Mouse (Mus musculus) lung, postnatal 14 days (tissue): ENCODE results near the gene Ccser1.
A peak's percentile ranks its signal among the peaks of the same experiment; 100 is the strongest.

Experiments
- DNase-seq: peaks from one replicate; pipeline ENCODE4 v3.0.0; 2021

Ccser1 gene

GRCm38 (mm10) chr6:61179949-61180755 lies at the start of gene Ccser1:
Gene Ccser1, plus strand, starts transcription at chr6:61180324.
- DNase-seq = peak; percentile 67

- DNase-seq = no peak
Observed at GRCm38 (mm10) chr6:61136436-61136835, 43.7 kb upstream of the Ccser1 start.

GRCm38 (mm10) chr6:61143031-61143430 lies 37.1 kb upstream of the Ccser1 start:
- DNase-seq = no peak

GRCm38 (mm10) chr6:61152924-61153323 lies 27.2 kb upstream of the Ccser1 start:
- peak; percentile 2 for DNase-seq

- no peak for DNase-seq
Observed at GRCm38 (mm10) chr6:61154654-61155053, 25.5 kb upstream of the Ccser1 start.

GRCm38 (mm10) chr6:61155059-61155629 lies 25.0 kb upstream of the Ccser1 start:
- DNase-seq = no peak

GRCm38 (mm10) chr6:61155718-61156117 lies 24.4 kb upstream of the Ccser1 start:
- DNase-seq = no peak

- no peak for DNase-seq
Observed at GRCm38 (mm10) chr6:61162117-61162516, 18.0 kb upstream of the Ccser1 start.

GRCm38 (mm10) chr6:61166891-61167290 lies 13.2 kb upstream of the Ccser1 start:
- DNase-seq = no peak

GRCm38 (mm10) chr6:61176126-61176525 lies 4.0 kb upstream of the Ccser1 start:
- DNase-seq = no peak

- DNase-seq = no peak
Observed at GRCm38 (mm10) chr6:61177476-61177875, 2.6 kb upstream of the Ccser1 start.

- no peak for DNase-seq
Observed at GRCm38 (mm10) chr6:61179641-61179948, 529 bp upstream of the Ccser1 start.

- peak; percentile 4 for DNase-seq
Observed at GRCm38 (mm10) chr6:61180756-61181191, 650 bp downstream of the Ccser1 start.

- no peak for DNase-seq
Observed at GRCm38 (mm10) chr6:61189029-61189428, 8.9 kb downstream of the Ccser1 start.

- DNase-seq = no peak
Observed at GRCm38 (mm10) chr6:61191597-61192386, 11.7 kb downstream of the Ccser1 start.

GRCm38 (mm10) chr6:61203344-61203743 lies 23.2 kb downstream of the Ccser1 start:
- DNase-seq = no peak

GRCm38 (mm10) chr6:61206042-61206441 lies 25.9 kb downstream of the Ccser1 start:
- DNase-seq = no peak

- DNase-seq = no peak
Observed at GRCm38 (mm10) chr6:61206619-61207018, 26.5 kb downstream of the Ccser1 start.

- DNase-seq = no peak
Observed at GRCm38 (mm10) chr6:61210061-61210737, 30.1 kb downstream of the Ccser1 start.

- no peak for DNase-seq
Observed at GRCm38 (mm10) chr6:61215705-61216104, 35.6 kb downstream of the Ccser1 start.

- no peak for DNase-seq
Observed at GRCm38 (mm10) chr6:61216514-61216913, 36.4 kb downstream of the Ccser1 start.

- DNase-seq = no peak
Observed at GRCm38 (mm10) chr6:61217717-61218116, 37.6 kb downstream of the Ccser1 start.

- no peak for DNase-seq
Observed at GRCm38 (mm10) chr6:61223563-61223962, 43.4 kb downstream of the Ccser1 start.
